Mouse (Mus musculus) liver, embryonic 11.5 days (tissue): Measurements from ENCODE around the gene Pwwp2a. TPM values are rescaled to one million over a fixed set of nuclear protein-coding genes. Genes with fewer than 3 reads are reported as not detected.

Experiments
- ATAC-seq: fragments of 200-750 bp; cut with Nextera tagmentation; replicated peaks from 2 replicates; pipeline ENCODE4 v1.8.0; 2017; ENCODE audit warnings: moderate number of reproducible peaks, mild to moderate bottlenecking, moderate TSS enrichment, moderate library complexity; ENCODE audit not compliant: low FRiP score
- DNase-seq: peaks from one replicate; pipeline ENCODE4 v3.0.0-alpha.2; 2017; ENCODE audit warnings: low spot score
- H3K27ac ChIP-seq: fragments of 300-500 bp; sonication (generic); 2 replicates; pipeline ENCODE4 v1.5.1; 2014; ENCODE audit warnings: mild to moderate bottlenecking, low read depth, low read length, control low read depth
- H3K27me3 ChIP-seq: fragments of 300-500 bp; sonication (generic); replicated peaks from 2 replicates; pipeline ENCODE4 v1.6.1; 2014; ENCODE audit warnings: low read length, mixed read lengths; ENCODE audit not compliant: control insufficient read depth, insufficient read depth
- H3K36me3 ChIP-seq: fragments of 300-500 bp; sonication (generic); 2 replicates; pipeline ENCODE4 v1.6.1; 2014; ENCODE audit warnings: mild to moderate bottlenecking, low read length, moderate library complexity, mixed read lengths; ENCODE audit not compliant: control insufficient read depth, insufficient read depth
- H3K4me1 ChIP-seq: fragments of 300-500 bp; sonication (generic); replicated peaks from 2 replicates; pipeline ENCODE4 v1.6.1; 2014; ENCODE audit warnings: low read length, mixed read lengths; ENCODE audit not compliant: control insufficient read depth, insufficient read depth
- H3K4me2 ChIP-seq: fragments of 300-500 bp; sonication (generic); 2 replicates; pipeline ENCODE4 v1.6.1; 2014; ENCODE audit warnings: mild to moderate bottlenecking, control low read depth, moderate library complexity
- H3K4me3 ChIP-seq: fragments of 300-500 bp; sonication (generic); 2 replicates; pipeline ENCODE4 v1.5.1; 2014; ENCODE audit warnings: low read depth, low read length, control low read depth
- H3K9ac ChIP-seq: fragments of 300-500 bp; sonication (generic); 2 replicates; pipeline ENCODE4 v1.6.1; 2014; ENCODE audit warnings: low read depth, low read length, control low read depth
- H3K9me3 ChIP-seq: fragments of 300-500 bp; sonication (generic); 2 replicates; pipeline ENCODE4 v1.6.1; 2016; ENCODE audit warnings: low read length, inconsistent platforms, mixed read lengths; ENCODE audit not compliant: control insufficient read depth
- WGBS: fragments of 180-500 bp; shearing (Covaris S2); extraction: QIAGEN DNeasy Blood & Tissue Kit; methylation state at CpG from one replicate; pipeline ENCODE4 v1.1.7; 2014; 5-methylcytosine and 5-hydroxymethylcytosine counted together
- polyA plus RNA-seq: library from polyadenylated mRNA; unstranded; fragments of >200 nt; fragmentation: Nextera tagmentation; extraction: Ambion mirVana; gene quantifications from 2 replicates; pipeline ENCODE4 v1.2.1, GENCODE M21; 2014

The Pwwp2a gene
- polyA plus RNA-seq, 1 experiment from 2014 or later = 30.3 TPM

GRCm38 (mm10) chr11:43653051-43653475 lies 28.7 kb upstream of the Pwwp2a start:
- DNase-seq (peak; percentile 46), ATAC-seq (peak; percentile 39; the same call in 1 of the 2 replicates)
- Histone ChIP-seq H3K27me3 (no peaks in the 10 kb centered on the region), H3K36me3 (no peaks in the 10 kb centered on the region), H3K4me2 (no peak overlapping the region), H3K9ac (no peak overlapping the region), H3K27ac (no peak overlapping the region), H3K4me1 (peaks cover 4% of the 10 kb centered on the region), H3K9me3 (no peaks in the 10 kb centered on the region), H3K4me3 (no peak overlapping the region)
- 46% methylated on average over 14 of the region's 14 CpGs for WGBS

DNA sequence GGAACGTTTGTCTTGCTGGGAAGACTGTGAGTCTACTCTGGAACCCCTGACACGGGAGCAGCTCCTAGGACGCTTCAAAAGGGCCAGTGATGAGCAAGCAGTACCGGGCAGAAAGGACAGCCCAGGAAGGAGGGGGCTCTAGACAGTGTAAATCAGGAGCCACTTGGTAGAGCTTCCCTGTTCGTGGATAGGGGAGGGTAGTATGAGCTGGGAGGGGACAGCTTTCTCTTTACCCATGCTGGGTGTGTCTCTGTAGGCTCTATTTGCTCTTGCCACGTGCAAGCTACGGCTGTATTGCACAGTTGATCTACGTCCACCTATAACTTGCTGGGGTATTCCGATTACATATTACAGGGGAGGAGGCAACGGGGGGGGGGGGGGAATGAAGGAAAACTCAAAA lies 25.3 kb upstream of the Pwwp2a start:
- H3K4me3 ChIP-seq = no peak overlapping the region
- H3K36me3 ChIP-seq = no peaks in the 10 kb centered on the region
- WGBS = 58% methylated on average over 10 of the region's 10 CpGs
- no peak overlapping the region for H3K9ac ChIP-seq
- H3K4me1 ChIP-seq = peaks cover 4% of the 10 kb centered on the region
- no peaks in the 10 kb centered on the region for H3K9me3 ChIP-seq
- H3K4me2 ChIP-seq = no peak overlapping the region
- H3K27ac ChIP-seq = no peak overlapping the region
- no peaks in the 10 kb centered on the region for H3K27me3 ChIP-seq
- DNase-seq (no peak), ATAC-seq (peak; percentile 49; the same call in 1 of the 2 replicates)

DNA sequence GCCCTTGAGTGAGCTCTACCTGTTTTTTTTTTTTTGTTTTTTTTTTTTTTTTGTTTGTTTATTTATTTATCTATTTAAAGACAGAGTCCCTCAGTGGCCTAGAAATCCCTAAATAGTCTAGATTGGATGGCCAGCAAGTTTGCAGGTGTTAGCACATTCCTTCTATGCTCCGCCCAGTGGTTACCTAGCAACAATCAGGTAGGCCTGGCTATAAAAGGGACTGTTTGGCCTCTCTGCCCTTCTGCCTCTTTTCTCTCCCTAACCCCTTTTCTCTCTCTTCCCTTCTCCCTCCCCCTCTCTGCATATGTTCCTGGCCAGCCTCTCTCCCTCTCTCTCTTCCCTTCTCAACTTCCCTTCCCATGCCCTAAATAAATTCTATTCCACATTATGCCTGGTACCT lies 23.8 kb upstream of the Pwwp2a start:
- Histone ChIP-seq H3K27me3 (no peaks in the 10 kb centered on the region), H3K9me3 (no peaks in the 10 kb centered on the region), H3K4me3 (no peak overlapping the region), H3K4me2 (no peak overlapping the region), H3K36me3 (no peaks in the 10 kb centered on the region), H3K27ac (no peak overlapping the region), H3K4me1 (peaks cover 4% of the 10 kb centered on the region), H3K9ac (no peak overlapping the region)
- DNase-seq (no peak), ATAC-seq (no peak)
- WGBS = 78% methylated on average over 1 of the region's 1 CpGs

GRCm38 (mm10) chr11:43667038-43667745 lies 14.6 kb upstream of the Pwwp2a start:
- Histone ChIP-seq H3K27ac (no peak overlapping the region), H3K4me3 (no peak overlapping the region), H3K36me3 (no peaks in the 10 kb centered on the region), H3K4me1 (no peaks in the 10 kb centered on the region; the same call in 1 of the 2 replicates), H3K4me2 (no peak overlapping the region), H3K27me3 (no peaks in the 10 kb centered on the region), H3K9ac (no peak overlapping the region), H3K9me3 (no peaks in the 10 kb centered on the region)
- ATAC-seq (peak; percentile 74), DNase-seq (no peak)
- 73% methylated on average over 19 of the region's 19 CpGs for WGBS

DNA sequence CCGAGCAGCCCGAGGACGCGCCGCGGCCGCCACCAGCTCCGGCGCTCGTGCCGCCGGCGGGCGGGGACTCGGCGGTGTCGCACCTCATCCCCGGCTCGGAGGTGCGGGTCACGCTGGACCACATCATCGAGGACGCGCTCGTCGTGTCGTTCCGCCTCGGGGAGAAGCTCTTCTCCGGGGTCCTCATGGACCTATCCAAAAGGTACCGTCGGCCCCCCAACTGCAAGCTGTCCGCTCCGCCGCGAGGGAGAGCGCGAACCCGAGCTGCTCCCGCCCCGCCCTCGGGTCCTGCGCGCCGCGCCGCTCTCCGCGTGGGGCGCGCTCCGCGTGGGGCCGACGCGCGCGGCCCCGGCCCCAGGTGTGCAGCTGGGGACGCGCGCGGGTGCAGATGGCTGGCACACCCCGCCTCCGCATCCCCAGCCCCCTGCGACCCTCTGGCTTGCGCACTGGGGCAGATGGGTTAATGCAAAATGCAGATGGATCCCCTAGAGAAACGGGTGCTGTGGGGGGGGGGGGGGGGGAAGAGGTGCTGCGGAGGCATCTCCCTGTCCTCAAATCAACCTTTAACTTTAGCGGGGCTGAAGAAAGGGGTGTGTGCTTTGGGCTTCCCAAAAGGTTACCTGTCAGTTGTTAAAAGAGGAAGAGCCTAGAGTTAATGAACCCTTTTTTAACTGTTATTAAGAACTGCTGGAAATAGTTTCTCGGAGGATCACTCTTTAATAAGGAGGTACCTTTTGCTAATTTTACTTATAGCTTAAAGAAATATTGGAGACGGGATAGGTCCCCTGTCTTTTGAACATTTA lies 818 bp downstream of the Pwwp2a start:
- peaks cover 11% of the 10 kb centered on the region for H3K4me1 ChIP-seq
- no peaks in the 10 kb centered on the region for H3K27me3 ChIP-seq
- DNase-seq (peak; percentile 71), ATAC-seq (peak; percentile 22)
- peak overlapping the region; percentile 96 for H3K9ac ChIP-seq
- peak overlapping the region; percentile 82 for H3K4me3 ChIP-seq
- 1% methylated on average over 53 of the region's 72 CpGs for WGBS
- H3K9me3 ChIP-seq = no peaks in the 10 kb centered on the region
- peak overlapping the region; percentile 78 for H3K4me2 ChIP-seq
- H3K27ac ChIP-seq = peak overlapping the region; percentile 88
- H3K36me3 ChIP-seq = 0 out of 2 replicates have a peak, but pooled peaks cover 5% of the 10 kb centered on the region

- H3K36me3 ChIP-seq = peaks cover 25% of the 10 kb centered on the region
- peaks cover 3% of the 10 kb centered on the region; the same call in 1 of the 2 replicates for H3K4me1 ChIP-seq
- H3K27ac ChIP-seq = no peak overlapping the region
- H3K9me3 ChIP-seq = no peaks in the 10 kb centered on the region
- DNase-seq (no peak), ATAC-seq (no peak)
- H3K27me3 ChIP-seq = no peaks in the 10 kb centered on the region
- H3K4me3 ChIP-seq = no peak overlapping the region
- H3K4me2 ChIP-seq = no peak overlapping the region
- 100% methylated on average over 1 of the region's 1 CpGs for WGBS
- no peak overlapping the region for H3K9ac ChIP-seq
Measured at GRCm38 (mm10) chr11:43688850-43689249, 7.1 kb downstream of the Pwwp2a start.

GRCm38 (mm10) chr11:43696623-43697022 lies 14.8 kb downstream of the Pwwp2a start:
- Histone ChIP-seq H3K4me3 (no peak overlapping the region), H3K4me1 (0 out of 2 replicates have a peak, but pooled peaks cover 2% of the 10 kb centered on the region), H3K9ac (no peak overlapping the region), H3K27me3 (no peaks in the 10 kb centered on the region), H3K9me3 (no peaks in the 10 kb centered on the region), H3K36me3 (peaks cover 33% of the 10 kb centered on the region; the same call in 1 of the 2 replicates), H3K4me2 (no peak overlapping the region), H3K27ac (no peak overlapping the region)
- 90% methylated on average over 4 of the region's 4 CpGs for WGBS
- no peak for DNase-seq
- no peak for ATAC-seq

GRCm38 (mm10) chr11:43698621-43699020 lies 16.8 kb downstream of the Pwwp2a start:
- Histone ChIP-seq H3K4me3 (no peak overlapping the region), H3K36me3 (peaks cover 23% of the 10 kb centered on the region; the same call in 1 of the 2 replicates), H3K27me3 (no peaks in the 10 kb centered on the region), H3K27ac (no peak overlapping the region), H3K9me3 (no peaks in the 10 kb centered on the region), H3K4me2 (no peak overlapping the region), H3K4me1 (0 out of 2 replicates have a peak, but pooled peaks cover 2% of the 10 kb centered on the region), H3K9ac (no peak overlapping the region)
- DNase-seq = no peak
- no peak for ATAC-seq
- WGBS = 80% methylated on average over 5 of the region's 5 CpGs
